Mouse (Mus musculus) T-helper 2 cell (primary cell): ENCODE results near the gene Rragd.
"Not testable (repeated sequence)": the region's sequence is repeated elsewhere in the genome, so short reads cannot be mapped to it uniquely, and the experiment has no call there.

Experiments used
- in situ Hi-C: fragments of 300-600 bp; cut with MboI, MseI; formaldehyde crosslinking; loops from one replicate; pipeline ENCODE4 v1.15.1; 2025; ENCODE audit warnings: high pct_unique_total_duplicates

Rragd gene

GRCm38 (mm10) chr4:32982716-32983175 is at the start of gene Rragd:
Gene Rragd (plus strand): TSS chr4:32983037.
- in situ Hi-C loops: no loop called here

DNA sequence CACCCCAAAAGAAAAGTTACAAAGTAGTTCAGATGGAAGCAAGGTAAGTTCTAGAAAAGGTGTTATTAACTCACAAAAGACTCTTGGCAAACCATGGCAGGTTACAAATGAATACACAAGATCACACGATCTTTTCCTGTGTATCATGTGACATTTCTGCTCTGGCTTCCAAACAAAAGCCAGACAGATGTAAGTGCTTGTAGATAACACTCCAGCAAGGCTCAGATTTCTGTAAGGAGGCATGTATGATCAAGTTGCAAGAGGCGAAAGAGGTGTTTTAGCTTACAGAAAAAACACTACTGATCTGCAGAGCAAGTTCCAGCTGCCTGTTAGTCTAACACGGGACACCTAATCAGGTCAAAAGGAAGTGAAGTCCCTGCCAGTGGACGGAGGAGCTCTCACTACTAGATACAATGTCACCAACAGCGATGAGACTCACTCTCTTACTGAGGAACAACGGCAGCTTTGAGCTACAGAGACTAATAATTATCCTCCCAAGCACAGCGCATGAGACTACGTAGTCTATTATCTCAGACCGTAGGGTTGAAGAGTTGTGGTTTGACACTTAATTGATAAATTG is 46.0 kb upstream of the Rragd start:
- in situ Hi-C loops: no loop called here

GRCm38 (mm10) chr4:32939521-32939920 is 43.3 kb upstream of the Rragd start:
- in situ Hi-C loops: no loop called here

GRCm38 (mm10) chr4:32939964-32940363 is 42.9 kb upstream of the Rragd start:
- in situ Hi-C loops: no loop called here

DNA sequence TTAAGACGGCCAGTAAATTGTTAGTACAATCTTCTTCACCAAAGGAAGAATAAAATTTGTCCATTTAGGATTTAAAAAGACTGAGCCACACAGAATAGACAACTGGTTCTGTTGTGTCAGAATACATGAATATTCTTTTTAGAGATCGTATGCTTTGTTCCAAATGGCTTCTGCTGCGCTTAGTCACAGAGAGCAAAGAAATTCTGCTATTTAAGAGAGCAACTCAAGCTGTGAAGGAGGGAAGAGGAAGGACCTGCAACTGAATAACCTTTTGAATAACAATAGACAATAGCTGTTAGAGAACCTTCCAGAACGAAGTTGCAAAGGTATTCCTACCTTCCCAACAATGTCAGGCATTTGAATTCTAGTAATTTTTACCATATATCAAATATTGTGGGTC is 41.9 kb upstream of the Rragd start:
- in situ Hi-C loops: no loop called here

DNA sequence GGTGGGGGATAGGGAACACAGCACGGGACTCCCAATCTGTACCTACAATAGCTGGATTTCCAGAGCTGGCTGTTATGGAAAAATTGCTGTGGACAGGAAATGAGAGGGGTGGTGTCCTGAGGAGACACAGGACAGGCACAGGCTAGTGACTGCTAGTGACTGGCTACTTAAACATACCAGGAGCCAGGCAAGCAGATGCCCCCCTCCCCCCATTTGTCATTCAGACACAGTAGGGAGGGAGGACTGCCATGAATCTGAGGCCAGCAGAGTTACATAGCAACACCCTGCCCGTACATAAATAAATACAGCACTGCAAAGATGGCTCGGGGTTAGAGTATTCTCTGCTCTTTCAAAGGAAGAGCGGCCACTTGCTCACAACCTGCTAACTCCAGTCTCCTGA is 35.2 kb upstream of the Rragd start:
- in situ Hi-C loops: no loop called here

DNA sequence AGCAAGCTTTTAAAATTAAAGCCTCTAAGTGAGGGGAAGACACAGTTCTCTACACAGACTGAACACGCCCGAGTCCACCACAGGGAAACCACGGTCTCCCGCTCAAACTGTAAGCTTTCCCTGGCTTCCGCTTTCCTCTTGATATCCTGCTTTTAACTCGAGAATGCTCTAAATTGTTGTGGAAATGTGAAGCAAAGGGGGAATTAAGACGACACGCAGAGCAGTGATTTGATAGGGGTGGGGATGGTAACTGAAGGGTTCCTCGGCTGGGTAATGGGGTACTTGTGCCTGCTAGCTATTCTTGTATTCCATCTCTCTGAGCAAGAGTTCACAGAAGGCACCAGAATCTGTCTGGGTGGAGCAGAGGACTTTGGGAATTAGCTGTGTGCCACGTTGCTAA is 34.1 kb upstream of the Rragd start:
- in situ Hi-C loops: no loop called here

- in situ Hi-C loops: loop anchor here (5.0 kb wide), 1 partner anchor 178 kb away; no protein-coding TSS in a partner anchor
Measured at GRCm38 (mm10) chr4:32950356-32951034, 32.3 kb upstream of the Rragd start, which contains the start of gene Ankrd6. Gene Ankrd6 (minus strand): TSS chr4:32950841.

DNA sequence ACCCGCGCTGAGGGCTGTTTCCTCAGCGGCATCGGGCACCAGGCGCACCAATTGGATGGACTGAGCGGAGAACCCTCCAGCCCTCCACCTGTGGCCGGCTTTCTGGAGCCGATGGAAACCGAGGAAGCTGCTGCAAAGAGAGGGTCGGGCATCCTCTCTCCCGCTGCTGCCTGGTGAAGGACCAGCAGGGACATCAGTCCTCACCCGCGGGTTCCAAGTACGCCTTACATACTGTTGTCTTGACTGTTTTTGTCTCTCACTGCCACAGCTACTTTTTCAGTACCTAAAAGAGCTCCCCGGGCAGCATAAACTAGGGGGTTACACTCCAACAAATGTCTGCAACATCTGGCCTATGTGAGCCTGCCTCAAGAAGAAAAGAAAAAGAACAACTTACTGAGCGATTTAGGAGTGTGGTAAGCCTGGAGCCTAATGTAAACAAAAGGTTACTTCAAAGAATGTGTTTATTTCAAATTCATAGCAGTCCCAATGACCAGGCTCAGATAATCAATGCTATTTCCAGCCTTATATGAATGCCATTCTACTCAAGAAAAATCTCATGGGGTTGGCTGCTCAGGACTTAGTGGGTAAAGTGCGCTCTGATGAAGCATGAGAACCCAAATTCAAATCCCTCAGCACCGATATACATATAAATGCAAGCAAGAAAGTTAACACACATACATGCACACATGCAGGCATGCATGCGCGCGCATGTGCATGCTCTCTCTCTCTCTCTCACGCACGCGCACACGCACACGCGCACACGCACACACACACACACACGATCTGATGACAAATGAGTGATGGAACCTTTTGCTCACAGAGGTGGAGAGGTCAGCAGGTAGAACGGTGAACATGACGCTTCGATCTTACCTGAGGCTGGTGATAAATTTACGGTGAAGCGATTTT is 31.5 kb upstream of the Rragd start:
- in situ Hi-C loops: loop anchor here (5.0 kb wide), 1 partner anchor 179 kb away; no protein-coding TSS in a partner anchor

DNA sequence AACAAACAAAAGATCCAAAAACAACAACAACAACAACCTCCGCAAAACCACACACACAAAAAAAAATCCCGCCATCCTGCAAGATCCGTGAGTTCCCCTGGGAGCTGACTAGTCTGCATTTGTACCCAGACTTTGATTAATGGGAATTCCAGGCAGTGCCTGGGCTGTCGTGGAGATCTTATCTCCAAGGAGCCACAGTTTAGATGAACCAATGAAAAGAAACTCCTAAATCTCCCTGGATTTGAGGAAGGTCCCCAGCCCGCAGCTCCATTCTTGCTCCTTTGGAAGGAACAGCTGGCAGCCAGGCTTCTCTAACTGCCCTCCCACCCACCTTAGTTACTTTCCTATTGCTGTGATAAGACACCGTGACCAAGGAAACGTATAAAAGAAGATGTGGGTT is 30.2 kb upstream of the Rragd start:
- in situ Hi-C loops: loop anchor here (5.0 kb wide), 1 partner anchor 180 kb away; no protein-coding TSS in a partner anchor

- in situ Hi-C loops: no loop called here
Measured at GRCm38 (mm10) chr4:32956423-32956822, 26.4 kb upstream of the Rragd start.

- in situ Hi-C loops: no loop called here
Measured at GRCm38 (mm10) chr4:32961394-32961793, 21.4 kb upstream of the Rragd start.

GRCm38 (mm10) chr4:32964619-32965018 is 18.2 kb upstream of the Rragd start:
- in situ Hi-C loops: not testable (repeated sequence)

GRCm38 (mm10) chr4:32977331-32977730 is 5.5 kb upstream of the Rragd start:
- in situ Hi-C loops: no loop called here

- in situ Hi-C loops: no loop called here
Measured at GRCm38 (mm10) chr4:32980061-32980460, 2.8 kb upstream of the Rragd start.

DNA sequence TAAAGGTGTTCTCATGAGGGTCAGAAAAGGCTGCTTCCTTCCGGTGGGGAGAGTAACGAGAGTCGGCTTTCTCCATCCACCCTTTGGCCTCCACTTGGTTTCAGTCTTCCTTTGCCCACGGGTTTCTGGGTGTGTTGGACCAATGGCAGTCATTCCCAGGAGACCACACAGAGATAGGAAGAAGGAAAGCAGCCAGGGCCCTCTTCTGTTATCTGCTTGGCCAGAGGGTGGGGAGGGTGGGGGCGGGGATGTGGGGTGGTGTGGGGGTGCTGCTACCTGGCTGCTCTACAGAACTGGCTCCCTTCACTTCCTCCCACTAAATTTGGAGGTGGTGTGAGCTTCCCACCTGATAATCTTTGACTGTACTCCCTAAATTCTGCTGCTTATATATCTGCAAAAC is 1.2 kb upstream of the Rragd start:
- in situ Hi-C loops: no loop called here

- in situ Hi-C loops: no loop called here
Measured at GRCm38 (mm10) chr4:32982041-32982715, 659 bp upstream of the Rragd start.

GRCm38 (mm10) chr4:32983176-32984155 is 629 bp downstream of the Rragd start:
- in situ Hi-C loops: no loop called here

GRCm38 (mm10) chr4:32984242-32984641 is 1.4 kb downstream of the Rragd start:
- in situ Hi-C loops: no loop called here
